Mouse (Mus musculus): ENCODE measurements around the gene Cbln1.

- TF ChIP-seq NELFE (IDR thresholded peaks at IDR 0.05; ENCODE audit: low read depth, low read length) (no peak), KAT2A (IDR thresholded peaks at IDR 0.05; ENCODE audit: insufficient replicate concordance, low read length) (no peak), MAX (IDR thresholded peaks at IDR 0.05; ENCODE audit: low read length) (no peak), CTCF (conservative IDR thresholded peaks at IDR 0.05 in 1 of 2, IDR thresholded peaks at IDR 0.05 in 1 of 2; ENCODE audit: low read depth in 2 of 2, low read length in 2 of 2) (no peak), TCF12 (IDR thresholded peaks at IDR 0.05; ENCODE audit: low read depth, low read length) (no peak), USF1 (IDR thresholded peaks at IDR 0.05; ENCODE audit: low read depth, low read length) (no peak), ELF1 (IDR thresholded peaks at IDR 0.05; ENCODE audit: low read depth, low read length) (no peak), CHD1 (IDR thresholded peaks at IDR 0.05; ENCODE audit: low read depth, low read length) (no peak), CHD2 (IDR thresholded peaks at IDR 0.05; ENCODE audit: low read length) (no peak)
These were observed 9.0 kb upstream of the Cbln1 start for GRCm38 (mm10) chr8:87481396-87481795.
